Mouse (Mus musculus): ENCODE measurements around the gene Ubr3.

GRCm38 (mm10) chr2:70000316-70000715 lies 103.3 kb downstream of the Ubr3 start:
- TF ChIP-seq CTCF (IDR thresholded peaks at IDR 0.05; ENCODE audit: borderline replicate concordance, insufficient read depth, low read length) (no peak), POLR2A (IDR thresholded peaks at IDR 0.05; ENCODE audit: low read depth, low read length) (no peak)

Data from embryonic fibroblast, embryonic 13.5 days (primary cell).